Mouse (Mus musculus) forebrain, embryonic 11.5 days (tissue): Measurements from ENCODE around the gene Vmn1r44. TPM values are rescaled to one million over a fixed set of nuclear protein-coding genes. Genes with fewer than 3 reads are reported as not detected.
"Not testable (repeated sequence)": the region's sequence is repeated elsewhere in the genome, so short reads cannot be mapped to it uniquely, and the experiment has no call there.

Source experiments
- ATAC-seq: fragments of 200-750 bp; cut with Nextera tagmentation; replicated peaks from 2 replicates; pipeline ENCODE4 v1.8.0; 2017; ENCODE audit warnings: moderate TSS enrichment; ENCODE audit not compliant: low FRiP score
- DNase-seq: peaks from one replicate; pipeline ENCODE4 v3.0.0-alpha.2; 2017; ENCODE audit warnings: low spot score
- H3K27ac ChIP-seq: fragments of 300-500 bp; sonication (generic); 2 replicates; pipeline ENCODE4 v1.5.1; 2014; ENCODE audit warnings: low read depth, low read length
- H3K27me3 ChIP-seq: fragments of 300-500 bp; sonication (generic); 2 replicates; pipeline ENCODE4 v1.6.1; 2014; ENCODE audit warnings: mild to moderate bottlenecking, low read length, mixed read lengths; ENCODE audit not compliant: control insufficient read depth, insufficient read depth
- H3K36me3 ChIP-seq: fragments of 300-500 bp; sonication (generic); 2 replicates; pipeline ENCODE4 v1.6.1; 2014; ENCODE audit warnings: mild to moderate bottlenecking, low read length, moderate library complexity, mixed read lengths; ENCODE audit not compliant: control insufficient read depth, insufficient read depth
- H3K4me1 ChIP-seq: fragments of 300-500 bp; sonication (generic); replicated peaks from 2 replicates; pipeline ENCODE4 v1.6.1; 2014; ENCODE audit warnings: low read length, mixed read lengths; ENCODE audit not compliant: control insufficient read depth, insufficient read depth
- H3K4me2 ChIP-seq: fragments of 300-500 bp; sonication (generic); 2 replicates; pipeline ENCODE4 v1.6.1; 2014; ENCODE audit warnings: low read depth, mild to moderate bottlenecking, low read length, moderate library complexity, mixed read lengths; ENCODE audit not compliant: severe bottlenecking
- H3K4me3 ChIP-seq: fragments of 300-500 bp; sonication (generic); 2 replicates; pipeline ENCODE4 v1.5.1; 2014; ENCODE audit warnings: low read depth, low read length
- H3K9ac ChIP-seq: fragments of 300-500 bp; sonication (generic); 2 replicates; pipeline ENCODE4 v1.6.1; 2014; ENCODE audit warnings: low read length
- H3K9me3 ChIP-seq: fragments of 300-500 bp; sonication (generic); 2 replicates; pipeline ENCODE4 v1.6.1; 2016; ENCODE audit warnings: low read length, mixed read lengths; ENCODE audit not compliant: control insufficient read depth
- WGBS: fragments of 180-500 bp; shearing (Covaris S2); extraction: QIAGEN DNeasy Blood & Tissue Kit; methylation state at CpG from one replicate; pipeline ENCODE4 v1.1.7; 2014; 5-methylcytosine and 5-hydroxymethylcytosine counted together
- polyA plus RNA-seq: library from polyadenylated mRNA; unstranded; fragments of >200 nt; fragmentation: Nextera tagmentation; extraction: Ambion mirVana; gene quantifications from 2 replicates; pipeline ENCODE4 v1.2.1, GENCODE M21; 2014

The Vmn1r44 gene
- not detected in 2 replicates for polyA plus RNA-seq

GRCm38 (mm10) chr6:89883360-89883759 is at the start of gene Vmn1r44:
Gene Vmn1r44 (plus strand): TSS chr6:89883660.
- WGBS: 83% methylated on average over 1 of the region's 1 CpGs
- H3K27me3 ChIP-seq: no peaks in the 10 kb centered on the region
- no peaks in the 10 kb centered on the region for H3K4me1 ChIP-seq
- no peaks in the 10 kb centered on the region for H3K36me3 ChIP-seq
- ATAC-seq (no peak), DNase-seq (no peak)
- no peaks in the 10 kb centered on the region for H3K9me3 ChIP-seq
- H3K4me2 ChIP-seq: no peak within 1 kb of the TSS
- no peak within 1 kb of the TSS for H3K9ac ChIP-seq
- H3K4me3 ChIP-seq: no peak within 1 kb of the TSS
- no peak within 1 kb of the TSS for H3K27ac ChIP-seq

DNA sequence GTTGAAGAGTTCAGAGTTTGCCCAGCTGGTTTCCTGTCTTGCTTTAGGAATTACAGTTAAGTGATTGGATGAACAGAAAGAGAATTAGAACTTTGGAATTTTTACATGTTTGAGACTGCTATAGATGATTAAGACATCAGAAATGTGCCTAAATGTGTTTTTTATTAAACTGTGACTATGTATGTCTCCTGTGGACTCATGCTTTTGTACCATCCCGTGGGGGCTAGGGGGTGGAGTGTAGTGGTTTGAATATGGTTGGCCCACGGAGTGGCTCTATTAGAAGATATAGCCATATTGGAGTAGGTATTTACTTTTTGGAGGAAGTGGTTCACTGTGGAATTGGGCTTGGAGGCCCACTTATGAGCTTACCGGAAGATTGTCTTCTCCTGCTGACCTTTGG is 25.9 kb upstream of the Vmn1r44 start:
- H3K27me3 ChIP-seq: no peaks in the 10 kb centered on the region
- H3K9ac ChIP-seq: no peak overlapping the region
- DNase-seq: no peak
- WGBS: 83% methylated on average over 3 of the region's 3 CpGs
- no peak overlapping the region for H3K4me3 ChIP-seq
- H3K9me3 ChIP-seq: peaks cover 5% of the 10 kb centered on the region; the same call in 1 of the 2 replicates
- no peak overlapping the region for H3K4me2 ChIP-seq
- no peaks in the 10 kb centered on the region for H3K36me3 ChIP-seq
- no peaks in the 10 kb centered on the region for H3K4me1 ChIP-seq
- no peak for ATAC-seq
- H3K27ac ChIP-seq: no peak overlapping the region

DNA sequence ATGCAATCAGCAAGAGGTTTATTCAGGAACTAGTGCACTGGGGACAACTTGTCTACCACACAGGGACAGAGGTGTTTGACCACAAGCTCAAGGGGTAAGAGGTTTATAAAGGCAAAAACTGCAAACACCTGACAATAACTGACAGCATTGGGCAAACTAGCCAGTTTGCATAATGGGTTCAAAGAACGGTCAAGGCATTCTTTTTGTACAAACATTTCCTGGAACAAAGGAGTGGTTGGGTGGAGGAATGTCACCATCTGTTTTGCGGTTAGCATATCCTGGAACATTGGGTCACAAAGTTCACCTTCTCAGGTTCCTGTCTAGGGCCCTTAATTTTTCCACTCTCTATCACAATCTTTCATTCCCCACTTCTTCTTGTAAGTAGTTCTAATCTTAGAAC is 23.6 kb upstream of the Vmn1r44 start:
- Histone ChIP-seq H3K9ac (no peak overlapping the region), H3K4me2 (no peak overlapping the region), H3K4me3 (no peak overlapping the region), H3K27ac (no peak overlapping the region), H3K36me3 (no peaks in the 10 kb centered on the region), H3K27me3 (no peaks in the 10 kb centered on the region), H3K4me1 (no peaks in the 10 kb centered on the region), H3K9me3 (peaks cover 5% of the 10 kb centered on the region; the same call in 1 of the 2 replicates)
- DNase-seq (no peak), ATAC-seq (no peak)
- WGBS: 91% methylated on average over 2 of the region's 2 CpGs

DNA sequence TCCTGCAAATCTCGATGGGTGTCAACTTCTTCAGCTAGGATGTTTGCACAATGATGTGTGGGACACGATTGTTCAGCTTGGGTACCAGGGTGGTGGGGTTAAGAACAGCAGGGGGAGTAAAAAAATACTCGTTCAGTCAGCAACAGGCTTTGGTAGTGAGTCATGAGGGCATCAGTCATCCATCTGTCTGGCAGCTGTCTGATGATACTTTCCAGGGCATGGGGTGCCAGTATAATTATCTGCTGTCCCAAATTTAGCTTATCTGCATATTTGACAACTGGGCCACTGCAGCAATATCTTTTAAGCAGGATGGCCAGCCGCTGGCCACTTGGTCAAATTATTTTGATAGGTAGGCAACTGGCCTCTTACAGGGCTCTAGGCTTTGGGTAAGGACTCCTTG is 19.7 kb upstream of the Vmn1r44 start:
- Histone ChIP-seq H3K36me3 (no peaks in the 10 kb centered on the region), H3K9ac (no peak overlapping the region), H3K4me2 (no peak overlapping the region), H3K27ac (no peak overlapping the region), H3K27me3 (no peaks in the 10 kb centered on the region), H3K4me3 (no peak overlapping the region), H3K4me1 (no peaks in the 10 kb centered on the region), H3K9me3 (peaks cover 11% of the 10 kb centered on the region; the same call in 1 of the 2 replicates)
- no peak for DNase-seq
- no peak for ATAC-seq
- 78% methylated on average over 4 of the region's 4 CpGs for WGBS

- Histone ChIP-seq H3K4me1 (no peaks in the 10 kb centered on the region), H3K27ac (no peak overlapping the region), H3K4me3 (no peak overlapping the region), H3K9ac (no peak overlapping the region), H3K4me2 (no peak overlapping the region), H3K36me3 (no peaks in the 10 kb centered on the region), H3K27me3 (no peaks in the 10 kb centered on the region), H3K9me3 (peaks cover 6% of the 10 kb centered on the region; the same call in 1 of the 2 replicates)
- WGBS: 92% methylated on average over 2 of the region's 2 CpGs
- ATAC-seq (no peak), DNase-seq (no peak)
These were observed 16.2 kb upstream of the Vmn1r44 start for GRCm38 (mm10) chr6:89867276-89867675.

- Histone ChIP-seq H3K27ac (no peak overlapping the region), H3K9me3 (peaks cover 6% of the 10 kb centered on the region; the same call in 1 of the 2 replicates), H3K4me3 (no peak overlapping the region), H3K4me1 (no peaks in the 10 kb centered on the region), H3K36me3 (no peaks in the 10 kb centered on the region), H3K27me3 (no peaks in the 10 kb centered on the region), H3K4me2 (no peak overlapping the region), H3K9ac (no peak overlapping the region)
- ATAC-seq: no peak
- DNase-seq: no peak
- 76% methylated on average over 2 of the region's 2 CpGs for WGBS
These were observed 15.5 kb upstream of the Vmn1r44 start for GRCm38 (mm10) chr6:89867976-89868375.

- H3K36me3 ChIP-seq, H3K4me2 ChIP-seq, H3K4me3 ChIP-seq, H3K9me3 ChIP-seq, H3K4me1 ChIP-seq, ATAC-seq, H3K9ac ChIP-seq, H3K27me3 ChIP-seq, H3K27ac ChIP-seq, DNase-seq: not testable (repeated sequence)
- WGBS: 83% methylated on average over 3 of the region's 3 CpGs
These were observed 7.1 kb upstream of the Vmn1r44 start, which contains the start of the genes Vmn1r42 and Vmn1r43 for GRCm38 (mm10) chr6:89876313-89876712. Gene Vmn1r42 (minus strand): TSS chr6:89876413. Gene Vmn1r43 (minus strand): TSS chr6:89876413.

DNA sequence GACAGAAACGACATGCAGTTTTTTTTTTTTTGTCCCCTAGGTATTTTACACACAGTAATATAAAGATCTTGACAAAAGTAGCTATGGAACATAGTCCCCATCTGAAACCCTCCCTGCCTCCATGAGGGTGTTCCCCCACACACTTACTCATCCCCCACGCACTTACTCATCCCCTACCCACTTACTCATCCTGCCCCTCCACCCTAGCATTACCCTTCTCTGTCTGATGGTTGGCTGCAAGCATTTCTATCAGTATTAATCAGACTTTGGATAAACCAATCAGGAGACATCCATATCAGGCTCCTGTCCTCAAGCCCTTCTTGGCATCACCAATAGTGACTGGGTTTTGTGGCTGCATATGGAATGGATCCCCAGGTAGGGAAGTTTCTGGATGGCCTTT is 6.5 kb upstream of the Vmn1r44 start:
- WGBS: 75% methylated on average over 2 of the region's 2 CpGs
- Histone ChIP-seq H3K9ac (no peak overlapping the region), H3K27ac (no peak overlapping the region), H3K27me3 (no peaks in the 10 kb centered on the region), H3K4me2 (no peak overlapping the region), H3K36me3 (no peaks in the 10 kb centered on the region), H3K4me1 (no peaks in the 10 kb centered on the region), H3K4me3 (no peak overlapping the region), H3K9me3 (no peaks in the 10 kb centered on the region)
- DNase-seq (no peak), ATAC-seq (no peak)

DNA sequence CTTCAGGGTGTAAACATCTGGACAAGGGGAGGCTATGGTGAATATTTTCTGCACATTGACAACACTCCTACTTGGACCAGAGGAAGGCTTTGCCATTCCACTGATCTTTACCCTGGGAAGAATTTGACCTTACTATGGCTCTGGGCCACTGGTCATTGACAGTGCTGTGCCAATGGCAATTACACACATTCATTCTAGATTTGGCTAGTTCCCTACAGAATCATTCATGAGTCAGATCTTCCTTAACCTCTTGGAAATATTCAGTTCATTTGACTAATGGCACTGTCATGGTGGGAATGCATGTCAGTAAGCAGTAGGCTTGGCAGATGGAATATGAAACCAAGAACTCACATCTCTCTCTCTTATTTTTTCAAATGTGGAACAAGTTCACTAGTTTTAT is 2.6 kb upstream of the Vmn1r44 start:
- H3K27me3 ChIP-seq: no peaks in the 10 kb centered on the region
- no peak overlapping the region for H3K4me2 ChIP-seq
- H3K36me3 ChIP-seq: no peaks in the 10 kb centered on the region
- no peak for DNase-seq
- H3K4me3 ChIP-seq: no peak overlapping the region
- no peak overlapping the region for H3K27ac ChIP-seq
- H3K4me1 ChIP-seq: no peaks in the 10 kb centered on the region
- H3K9ac ChIP-seq: no peak overlapping the region
- no peaks in the 10 kb centered on the region for H3K9me3 ChIP-seq
- ATAC-seq: no peak
